Mouse (Mus musculus): ENCODE results near the gene Clspn. TPM values are rescaled to one million over a fixed set of nuclear protein-coding genes. Genes with fewer than 3 reads are reported as not detected.
"Not testable (repeated sequence)": the region's sequence is repeated elsewhere in the genome, so short reads cannot be mapped to it uniquely, and the experiment has no call there.

Gene Clspn
- not detected for total RNA-seq (2021)
- long read RNA-seq, experiment 1: 0 reads
- long read RNA-seq, experiment 2: 0 reads

DNA sequence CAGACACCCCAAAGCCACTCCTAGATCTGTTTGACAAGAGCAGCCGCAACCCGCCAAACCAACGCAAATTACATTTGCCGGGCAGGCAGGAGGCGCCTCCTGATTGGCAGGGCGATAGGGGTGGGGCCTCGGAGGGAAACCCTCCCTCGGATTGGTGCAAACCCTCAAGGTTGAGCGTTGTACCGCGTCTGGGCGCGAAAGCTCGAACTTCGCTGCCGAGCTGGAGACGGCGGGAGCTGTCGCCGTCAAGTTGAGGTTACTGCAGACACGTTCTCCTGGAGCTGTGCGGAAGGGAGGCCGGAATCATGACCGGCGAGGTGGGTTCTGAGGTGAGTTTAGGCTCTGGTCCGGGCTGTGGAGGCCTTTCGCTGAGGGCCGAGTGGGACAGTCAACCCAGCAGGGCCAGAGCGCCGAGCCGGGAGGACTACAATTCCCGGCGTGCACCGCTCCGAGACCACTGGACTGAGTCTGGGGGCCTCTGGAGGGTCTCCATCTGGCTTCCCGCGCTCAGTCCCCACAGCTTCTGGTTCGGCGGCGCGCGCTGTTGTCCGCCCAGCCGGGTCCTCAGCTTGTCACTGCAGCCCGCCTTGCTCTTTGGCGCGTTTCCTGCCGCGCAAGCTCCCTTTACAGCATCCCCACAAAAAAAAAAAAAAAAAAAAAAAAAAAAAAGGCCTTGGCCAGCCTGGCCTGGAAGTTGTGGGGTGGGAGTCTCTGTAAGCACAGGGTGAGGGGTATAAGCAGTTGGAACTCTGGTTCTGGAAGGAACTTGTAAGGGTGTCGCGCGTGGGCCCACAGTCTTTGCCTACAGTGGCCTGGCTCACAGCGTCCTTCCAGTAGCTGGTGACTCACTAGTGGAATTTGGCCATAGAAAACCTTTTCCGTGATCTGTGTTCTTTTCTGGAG, at the start of gene Clspn:
Gene Clspn, plus strand, starts transcription at position 127 of the 903 bp plus-strand sequence.
- DNase-seq (ENCODE audit: low spot score): peak; percentile 85

DNA sequence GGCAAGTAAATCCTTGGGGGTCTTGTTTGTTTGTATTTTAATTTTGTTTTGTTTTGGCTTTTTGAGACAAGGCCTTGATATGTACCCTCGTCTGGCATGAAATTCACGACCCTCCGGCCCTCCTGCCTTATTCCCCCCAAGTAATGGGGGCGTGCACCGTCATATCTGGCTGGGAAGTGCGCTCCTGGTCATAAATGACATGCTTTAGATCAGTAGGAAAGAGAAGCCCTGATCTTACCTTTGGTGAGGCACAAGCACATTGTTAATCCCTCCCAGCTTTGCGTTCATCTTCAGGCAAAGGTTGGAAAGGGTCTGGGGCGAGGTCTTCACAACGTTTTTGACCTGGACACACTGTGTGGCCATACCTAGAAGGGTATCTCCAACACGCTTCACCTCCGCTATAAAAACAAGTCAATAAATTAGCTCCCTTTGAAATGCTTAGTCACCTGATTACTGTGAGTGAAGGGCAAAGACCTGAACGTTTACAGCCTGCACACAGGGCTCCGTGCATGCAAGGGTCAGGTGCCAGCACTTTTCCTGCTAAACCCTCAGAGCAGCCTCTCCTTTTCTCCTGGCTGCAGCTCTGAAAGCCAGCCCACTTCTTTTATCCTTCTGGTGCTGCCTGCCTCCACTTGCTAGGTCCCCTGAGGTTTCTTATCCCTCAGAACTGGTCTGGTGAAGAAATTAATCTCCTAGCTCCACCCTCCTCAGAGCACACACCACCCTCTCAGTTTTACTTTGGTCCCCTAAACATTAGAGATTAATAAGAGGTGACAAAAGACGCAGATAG, 48.4 kb upstream of the Clspn start:
- no peak for DNase-seq (ENCODE audit: low spot score)

DNA sequence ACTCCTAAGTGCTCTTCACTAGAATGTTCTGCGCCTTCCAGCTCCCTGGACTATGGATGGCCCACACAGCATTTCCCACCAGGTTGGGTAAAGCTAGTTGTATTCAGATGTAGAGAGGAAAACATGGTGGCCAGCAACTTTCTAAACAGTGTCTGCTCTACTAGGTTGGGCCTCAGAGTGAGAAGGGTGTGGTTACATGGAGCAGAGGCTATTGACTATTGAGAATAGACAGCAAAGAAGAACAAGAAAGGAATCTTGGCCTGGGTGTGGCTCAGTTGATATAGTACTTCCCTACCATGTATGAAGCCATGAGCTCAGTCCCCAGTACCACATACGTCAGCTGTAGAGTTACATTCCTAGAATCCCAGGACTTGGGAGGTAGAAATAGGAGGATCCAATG, 47.7 kb upstream of the Clspn start:
- no peak for DNase-seq (ENCODE audit: low spot score)

DNA sequence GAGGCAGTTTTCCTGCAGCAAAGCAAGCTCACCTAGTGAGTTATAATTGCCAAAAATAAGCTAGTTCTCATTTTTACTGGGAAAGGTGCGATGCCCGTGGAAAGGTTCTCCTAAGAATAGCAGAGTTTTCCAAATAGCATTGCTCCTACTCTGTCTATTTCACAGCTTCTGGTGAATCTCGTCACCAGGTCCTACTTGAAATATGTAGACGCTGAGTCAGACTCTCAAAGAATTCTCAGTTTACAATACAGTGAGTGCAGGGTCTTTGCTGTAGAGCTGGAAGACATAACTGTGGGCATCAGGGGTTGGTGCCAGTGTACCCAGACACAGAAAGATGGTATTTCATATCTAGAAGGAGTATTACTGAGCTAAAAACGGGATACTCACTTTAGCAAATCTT, 45.7 kb upstream of the Clspn start:
- no peak for DNase-seq (ENCODE audit: low spot score)

DNA sequence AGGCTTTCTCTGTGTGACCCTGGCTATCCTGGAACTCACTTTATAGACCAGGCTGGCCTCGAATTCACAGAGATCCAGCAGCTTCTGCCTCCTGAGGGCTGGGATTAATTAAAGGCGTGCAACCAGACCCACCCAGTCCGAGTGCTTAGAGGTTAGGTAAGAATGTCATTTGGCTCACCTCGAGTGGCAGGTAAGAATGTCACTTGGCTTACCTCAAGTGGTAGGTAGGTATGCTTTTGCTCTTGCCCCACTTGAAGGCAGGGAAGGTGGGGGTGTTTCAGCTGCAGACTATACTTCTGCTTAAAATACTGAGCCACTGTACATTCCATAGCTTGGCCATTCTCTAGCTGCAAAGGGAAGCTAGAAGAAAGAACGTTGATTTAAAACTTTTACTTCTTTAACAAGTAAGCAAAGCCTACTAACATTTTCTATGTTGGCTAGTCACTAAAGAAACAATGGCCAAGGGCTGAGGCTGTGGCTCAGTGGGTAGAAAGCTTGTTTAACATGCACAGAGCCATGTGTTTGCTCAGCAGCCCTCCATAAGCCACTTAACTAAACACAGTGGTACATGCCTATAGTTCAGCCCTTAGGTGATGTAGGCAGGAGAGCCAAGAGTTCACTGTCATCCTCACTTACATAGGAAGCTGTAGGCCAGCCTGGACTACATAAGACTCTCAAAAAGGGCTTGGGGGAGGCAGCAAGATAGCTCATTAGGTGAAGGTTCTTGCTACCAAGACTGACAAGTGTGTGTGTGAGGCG, 44.2 kb upstream of the Clspn start:
- DNase-seq (ENCODE audit: low spot score): no peak

DNA sequence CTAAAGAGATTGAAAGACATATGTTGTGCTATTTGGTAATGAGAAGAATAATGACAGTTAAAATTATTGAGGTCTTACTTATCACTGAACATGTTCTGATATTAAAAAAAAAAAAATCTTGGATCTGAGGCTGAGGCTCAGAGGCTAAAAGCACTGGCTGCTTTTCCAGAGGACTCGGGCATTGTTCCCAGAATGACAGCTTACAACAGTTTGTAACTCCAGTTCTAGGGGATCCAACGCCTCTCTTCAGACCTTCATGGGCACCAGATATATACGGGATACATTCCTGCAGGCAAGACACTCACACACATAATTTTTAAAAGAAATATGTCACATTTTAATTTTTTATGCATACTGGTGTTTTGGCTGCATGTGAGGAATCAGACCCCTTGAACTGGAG, 30.6 kb upstream of the Clspn start:
- DNase-seq (ENCODE audit: low spot score): no peak

DNA sequence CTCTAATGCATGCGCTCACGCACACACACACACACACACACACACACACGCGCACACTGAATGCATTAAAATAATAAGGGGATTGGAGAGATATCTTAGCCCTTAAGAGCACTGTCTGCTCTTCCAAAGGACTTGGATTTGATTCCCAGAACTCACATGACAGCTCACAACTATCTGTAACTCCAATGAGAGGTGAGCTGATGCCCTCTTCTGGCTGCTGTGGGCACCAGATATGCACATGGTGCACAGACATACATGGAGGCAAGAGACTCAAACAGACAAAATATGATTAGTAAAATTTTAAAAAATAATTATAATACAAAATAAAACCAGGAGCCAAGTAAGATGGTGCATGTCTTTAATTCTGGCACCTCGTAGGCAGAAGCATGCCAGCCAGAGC, 29.9 kb upstream of the Clspn start:
- no peak for DNase-seq (ENCODE audit: low spot score)

DNA sequence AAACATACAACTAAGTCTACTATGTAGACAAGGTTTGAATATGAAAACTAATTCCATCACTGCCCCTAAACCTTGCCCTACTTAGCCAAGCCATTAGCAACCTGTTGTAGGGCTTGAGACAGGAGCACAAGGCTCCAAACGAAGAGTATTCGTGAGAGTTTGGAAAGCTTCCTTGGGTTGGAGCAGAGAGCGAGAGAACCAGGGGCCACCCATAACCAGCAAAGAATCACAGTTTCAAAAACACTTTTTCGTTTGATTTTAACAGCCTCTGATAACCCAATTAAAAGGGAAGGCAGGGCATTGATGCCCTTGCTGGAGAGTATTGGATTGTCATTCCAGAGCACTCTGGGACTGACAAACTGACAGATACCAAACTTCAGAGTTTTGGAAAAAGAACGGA, 24.4 kb upstream of the Clspn start:
- DNase-seq (ENCODE audit: low spot score): no peak

DNA sequence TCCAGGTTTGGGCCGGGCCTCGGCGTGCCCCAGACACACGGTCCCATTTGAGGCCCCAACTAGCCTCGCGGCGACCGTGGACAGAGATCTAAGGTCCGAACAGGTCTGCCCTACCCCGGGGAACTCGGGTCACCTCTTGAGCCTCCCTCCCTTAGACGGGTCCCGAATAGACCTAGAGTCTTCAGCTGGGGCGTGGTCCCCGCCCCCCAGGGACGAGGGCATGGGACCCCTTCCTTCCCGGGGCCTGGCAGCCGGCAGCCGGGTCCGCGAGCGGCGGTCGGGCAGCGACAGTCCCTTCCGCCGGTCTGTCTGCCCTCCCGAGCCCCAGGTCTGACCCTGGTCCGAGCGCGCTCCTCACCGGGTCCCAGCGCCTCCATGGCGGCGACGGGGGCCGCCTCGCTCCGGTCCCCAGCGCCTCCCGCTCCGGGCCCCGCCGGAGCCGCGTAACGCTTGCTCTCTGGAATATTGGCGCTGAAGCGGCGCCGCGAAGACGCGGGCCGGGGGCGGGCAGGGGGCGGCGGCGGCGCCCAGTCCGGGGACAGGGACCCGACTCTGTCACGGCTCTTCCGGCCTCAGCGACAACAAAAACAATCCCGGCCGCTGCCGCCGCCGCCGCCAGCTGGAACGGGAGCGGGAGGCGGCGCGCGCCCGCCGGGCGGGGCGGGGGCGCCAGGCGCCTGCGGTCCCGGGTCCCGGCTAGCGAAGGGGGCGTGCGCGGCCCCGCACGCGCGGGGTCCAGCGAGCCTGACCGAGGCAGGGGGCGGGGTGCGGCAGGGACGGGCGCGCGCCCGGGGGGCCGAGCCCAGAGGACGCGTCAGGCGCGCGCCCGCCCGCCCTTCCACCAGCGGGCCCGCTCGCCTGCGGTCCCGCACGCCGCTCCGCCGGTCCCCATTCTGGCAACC, 23.7 kb upstream of the Clspn start, which contains the start of gene Ago4:
Gene Ago4, minus strand, starts transcription at position 646 of the 902 bp plus-strand sequence.
- DNase-seq (ENCODE audit: low spot score): peak; percentile 13

DNA sequence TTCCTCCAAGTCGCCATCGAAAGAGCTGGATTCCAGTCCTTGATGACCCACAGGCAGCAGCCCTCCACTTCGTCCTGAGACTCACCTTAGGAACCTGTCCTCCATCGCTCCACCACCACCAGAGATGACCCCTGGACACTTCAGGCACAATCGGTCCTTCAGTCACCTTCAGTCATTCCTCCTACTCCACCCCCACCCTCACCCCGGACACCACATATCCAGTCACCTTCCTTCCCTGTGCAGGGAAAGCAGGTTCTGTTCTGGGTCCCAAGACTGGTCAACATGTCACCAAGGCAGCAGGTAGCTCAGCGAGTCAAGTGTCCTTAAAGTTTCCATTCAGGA, 23.0 kb upstream of the Clspn start:
- no peak for DNase-seq (ENCODE audit: low spot score)

DNA sequence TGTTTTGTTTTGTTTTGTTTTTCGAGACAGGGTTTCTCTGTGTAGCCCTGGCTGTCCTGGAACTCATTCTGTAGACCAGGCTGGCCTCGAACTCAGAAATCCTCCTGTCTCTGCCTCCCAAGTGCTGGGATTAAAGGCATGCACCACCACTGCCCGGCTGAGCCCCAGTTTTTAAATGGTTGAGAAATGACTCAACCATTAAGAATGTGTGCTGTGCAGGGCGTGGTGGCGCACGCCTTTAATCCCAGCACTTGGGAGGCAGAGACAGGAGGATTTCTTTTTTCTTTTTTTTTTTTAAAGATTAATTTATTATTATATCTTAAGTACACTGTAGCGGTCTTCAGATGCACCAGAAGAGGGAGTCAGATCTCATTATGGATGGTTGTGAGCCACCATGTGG, 21.1 kb upstream of the Clspn start:
- not testable (repeated sequence) for DNase-seq (ENCODE audit: low spot score)

DNA sequence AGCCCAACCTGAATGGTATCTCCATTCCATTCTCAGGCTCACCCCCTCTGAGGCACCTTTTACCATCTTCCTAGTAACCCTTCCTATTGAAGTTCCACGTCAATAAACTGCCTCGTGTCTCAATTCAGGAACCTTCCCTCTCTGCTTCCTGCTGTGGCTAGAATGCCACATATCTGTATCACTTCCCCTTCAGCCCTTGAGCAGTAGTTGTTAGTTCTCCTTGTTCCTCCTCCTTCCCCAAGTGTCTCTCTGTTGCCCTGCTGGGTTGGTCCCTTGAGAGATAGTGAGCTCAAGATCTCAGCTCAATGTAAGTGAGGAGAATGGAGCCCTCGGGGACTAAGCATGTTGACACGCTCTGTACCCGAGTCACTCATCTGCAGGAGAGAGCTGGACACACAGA, 19.9 kb upstream of the Clspn start:
- no peak for DNase-seq (ENCODE audit: low spot score)

DNA sequence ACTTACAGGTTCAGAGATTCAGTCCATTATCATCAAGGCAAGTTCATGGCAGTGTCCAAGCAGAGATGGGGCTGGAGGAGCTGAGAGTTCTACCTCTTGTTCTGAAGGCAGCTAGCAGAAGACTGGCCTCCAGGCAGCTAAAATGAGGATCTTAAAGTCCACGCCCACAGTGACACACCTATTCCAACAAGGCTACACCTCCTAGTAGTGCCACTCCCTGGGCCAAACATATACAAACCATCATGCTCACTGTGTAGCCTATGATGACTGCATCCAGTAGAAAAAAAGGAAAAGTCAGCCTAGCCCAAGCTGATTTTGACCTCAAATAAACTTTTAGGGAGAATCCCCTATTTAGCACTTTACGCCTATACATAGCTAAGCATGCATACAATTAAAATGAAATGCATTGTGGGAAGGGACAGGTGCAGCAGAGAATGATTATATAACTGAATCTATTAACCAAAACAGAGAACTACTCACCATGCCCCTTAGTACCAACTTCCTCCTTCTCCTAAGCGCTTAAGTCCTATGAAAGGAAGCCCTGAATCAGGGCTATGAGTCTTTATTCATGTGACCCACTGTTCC, 16.2 kb upstream of the Clspn start:
- no peak for DNase-seq (ENCODE audit: low spot score)

DNA sequence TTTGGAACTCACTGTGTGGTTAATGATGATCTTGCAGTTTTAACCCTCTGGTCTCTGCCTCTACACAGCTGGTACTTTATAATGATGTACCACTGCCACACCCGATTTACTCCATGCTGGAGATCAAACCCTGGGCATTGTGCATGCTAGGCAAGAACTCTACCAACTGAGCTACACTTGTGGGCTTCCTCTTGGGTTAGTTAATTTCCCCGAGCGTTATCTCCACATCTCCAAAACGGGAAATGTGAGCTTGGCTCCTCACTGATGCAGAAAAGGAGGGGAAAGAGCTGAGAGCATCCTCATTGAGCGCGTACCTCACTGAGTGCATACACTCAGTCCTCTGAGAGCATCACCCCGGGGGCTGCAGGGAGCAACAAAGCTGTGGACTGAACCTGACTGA, 13.9 kb upstream of the Clspn start:
- DNase-seq (ENCODE audit: low spot score): no peak

DNA sequence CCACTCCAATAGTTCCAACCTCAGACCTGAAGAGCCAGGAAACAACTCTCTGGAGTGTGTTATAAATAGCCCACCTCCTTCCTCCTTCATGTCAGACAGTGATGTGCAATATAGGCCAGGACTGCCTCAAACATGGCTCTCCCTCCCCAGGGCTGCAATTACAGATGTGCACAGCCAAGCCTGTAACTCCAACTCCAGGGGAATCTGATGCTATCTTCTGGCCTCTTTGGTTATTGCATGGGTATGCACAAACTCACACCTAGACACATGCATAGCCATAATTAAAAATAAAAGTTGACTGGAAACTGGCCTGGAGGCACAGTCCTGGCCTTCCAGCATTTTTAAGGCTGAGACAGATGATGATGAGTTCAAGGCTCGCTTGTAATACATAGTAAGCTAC, 11.7 kb upstream of the Clspn start:
- DNase-seq (ENCODE audit: low spot score): no peak

DNA sequence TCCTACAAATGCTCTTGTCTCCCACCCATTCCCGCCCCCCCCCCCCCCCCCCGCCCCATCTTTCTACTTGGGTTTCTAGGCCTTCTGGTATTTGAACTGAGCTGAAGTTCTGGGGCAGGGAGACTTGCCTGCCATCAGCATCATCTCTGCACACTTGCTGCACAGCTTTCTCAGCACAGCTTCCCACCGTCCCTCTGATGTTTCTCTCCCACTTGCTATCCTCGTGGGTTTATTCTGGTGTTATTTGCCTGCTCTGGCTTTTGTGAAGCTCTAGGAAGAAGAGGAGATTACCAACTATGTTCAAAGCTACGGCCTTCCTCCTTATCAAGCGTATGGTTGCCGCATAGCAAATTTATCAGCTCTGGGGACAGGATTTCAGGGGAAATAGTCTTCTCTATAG, 11.0 kb upstream of the Clspn start:
- no peak for DNase-seq (ENCODE audit: low spot score)

DNA sequence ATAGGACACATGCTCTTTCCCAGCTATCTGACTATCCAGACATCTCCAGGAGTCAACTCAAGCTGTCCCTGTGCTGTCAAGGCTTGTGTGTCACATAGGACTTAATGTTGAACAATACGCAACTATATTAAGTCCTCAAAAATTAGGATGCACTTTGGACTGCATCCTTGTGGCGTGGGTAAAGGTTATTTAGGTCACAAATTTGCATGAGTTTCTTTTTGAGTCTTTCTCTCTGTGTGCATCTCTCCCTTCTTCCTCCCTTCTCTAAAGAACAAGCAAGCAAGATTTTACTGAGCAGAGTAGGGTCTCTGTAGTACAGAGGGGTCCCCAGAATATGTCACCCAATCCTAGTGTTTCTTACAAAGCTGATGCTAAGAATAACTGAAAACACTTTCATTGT, 10.6 kb upstream of the Clspn start:
- no peak for DNase-seq (ENCODE audit: low spot score)

DNA sequence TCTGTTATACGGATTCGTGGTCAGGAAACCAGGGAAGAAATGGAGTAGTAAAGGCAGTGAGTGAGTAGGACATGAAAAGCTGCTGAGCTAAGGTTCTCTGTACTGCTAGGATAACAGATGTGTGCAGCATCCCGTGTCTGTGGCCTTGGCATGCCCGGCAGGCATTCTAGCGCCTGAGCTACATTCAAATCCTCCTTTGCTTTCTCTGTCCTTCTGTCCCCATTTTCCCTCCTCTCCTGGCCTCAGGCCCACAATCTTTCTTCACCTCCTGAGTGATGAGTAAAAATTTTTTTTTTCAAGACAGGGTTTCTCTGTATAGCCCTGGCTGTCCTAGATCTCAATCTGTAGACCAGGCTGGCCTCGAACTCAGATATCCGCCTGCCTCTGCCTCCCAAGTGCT, 4.6 kb upstream of the Clspn start:
- no peak for DNase-seq (ENCODE audit: low spot score)

DNA sequence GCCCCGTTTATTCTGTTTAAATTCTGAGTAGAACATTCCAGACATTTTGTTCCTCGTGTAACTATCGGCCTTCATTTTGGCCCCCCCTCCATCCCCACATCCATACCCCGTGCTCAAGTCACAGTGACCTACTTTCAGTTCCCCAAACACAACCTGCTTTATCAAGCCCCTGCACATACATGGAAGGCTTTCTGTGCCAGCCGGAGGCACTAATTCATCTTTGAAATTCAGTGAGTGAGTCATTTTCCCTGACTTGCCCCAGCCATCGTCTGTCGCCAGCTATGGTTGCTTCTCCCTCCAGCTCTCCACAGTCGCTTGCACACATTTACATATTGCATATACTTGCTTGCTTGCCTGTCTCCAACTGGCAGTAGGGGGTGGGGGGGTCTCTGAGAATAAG, 3.6 kb upstream of the Clspn start:
- DNase-seq (ENCODE audit: low spot score): no peak

DNA sequence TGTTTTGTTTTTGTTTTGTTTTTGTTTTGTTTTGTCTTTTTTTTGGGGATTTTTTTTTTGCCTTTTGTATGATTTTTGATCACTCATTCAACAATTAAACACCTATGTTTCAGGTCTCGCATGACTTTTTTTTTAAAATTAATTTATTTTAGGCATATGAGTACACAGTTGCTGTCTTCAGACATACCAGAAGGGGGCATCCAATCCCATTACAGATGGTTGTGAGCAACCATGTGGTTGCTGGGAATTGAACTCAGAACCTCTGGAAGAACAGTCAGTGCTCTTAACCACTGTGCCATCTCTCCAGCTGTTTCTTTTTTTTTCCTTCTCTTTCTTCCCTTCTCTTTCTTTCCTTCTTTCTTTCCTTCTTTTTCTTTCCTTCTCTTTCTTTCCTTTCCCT, 3.0 kb upstream of the Clspn start:
- DNase-seq (ENCODE audit: low spot score): no peak

DNA sequence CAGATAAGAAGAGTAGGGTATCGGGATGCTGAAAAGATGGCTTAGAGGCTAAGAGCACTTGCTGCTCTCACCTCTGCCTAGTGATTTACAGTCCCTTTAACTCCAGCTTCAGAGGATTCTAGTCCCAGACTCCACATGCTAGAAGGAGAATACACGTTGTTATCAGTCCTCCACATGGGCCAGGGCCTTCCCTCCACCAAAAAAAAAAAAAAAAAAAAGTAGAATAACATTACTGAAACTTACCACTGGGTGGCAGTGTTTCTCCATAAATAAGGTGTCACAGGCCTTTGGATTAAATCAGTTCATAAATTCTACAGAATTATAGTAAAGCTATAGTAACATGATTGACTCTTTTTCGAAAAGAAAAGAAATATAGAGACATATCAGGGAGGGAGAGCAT, 2.3 kb upstream of the Clspn start:
- no peak for DNase-seq (ENCODE audit: low spot score)

Measured in gastrocnemius, adult 18-20 months (tissue).